In genomic region chr12:109057736-109058135, GRCm38 (mm10) we compare ENCODE assay signal across 20 mouse cellular contexts. TPM values are rescaled to one million over a fixed set of nuclear protein-coding genes. Genes with fewer than 3 reads are reported as not detected.
A peak's percentile ranks its signal among the peaks of the same experiment; 100 is the strongest.
DNase-seq lines count a peak whose midpoint lies in the region; ATAC-seq lines count a peak whose summit lies in the region.
"Had no signal": no experiment of that assay in that cellular context is flagged by ENCODE, and none has a peak within 500 bp of the region (broad histone marks: within the 10 kb centered on the region; RNA-seq: fewer than 3 reads in every experiment).

No protein-coding gene starts in this region.

- peaks cover 55% of the 10 kb centered on the region for H3K4me1 ChIP-seq in hindbrain, embryonic 10.5 days (replicated peaks)
- peaks cover 6% of the 10 kb centered on the region; the same call in 1 of the 2 replicates for H3K4me1 ChIP-seq in hindbrain, embryonic 11.5 days (replicated peaks; ENCODE audit: control insufficient read depth, insufficient read depth, low read length)

- H3K27ac ChIP-seq in hindbrain, embryonic 10.5 days: 0 out of 2 replicates have a peak overlapping the region, but pooled peaks have one; percentile 17
- no peak overlapping the region for H3K27ac ChIP-seq in hindbrain, embryonic 11.5 days (ENCODE audit: low read depth, low read length)
- H3K27ac ChIP-seq: embryonic facial prominence, embryonic 13.5 days; forebrain, embryonic 13.5 days; heart, embryonic 15.5 days; hindbrain, embryonic 15.5 days had no signal

- H3K36me3 ChIP-seq in hindbrain, embryonic 10.5 days: no peaks in the 10 kb centered on the region
- no peaks in the 10 kb centered on the region for H3K36me3 ChIP-seq in hindbrain, embryonic 11.5 days (ENCODE audit: control insufficient read depth, insufficient read depth, low read length)
- H3K36me3 ChIP-seq: embryonic facial prominence, embryonic 13.5 days; heart, embryonic 15.5 days; hindbrain, embryonic 15.5 days had no signal

- H3K27me3 ChIP-seq in hindbrain, embryonic 10.5 days (ENCODE audit: insufficient read depth, poor library complexity, severe bottlenecking): peaks cover 64% of the 10 kb centered on the region
- peaks cover 25% of the 10 kb centered on the region for H3K27me3 ChIP-seq in hindbrain, embryonic 11.5 days (ENCODE audit: control insufficient read depth, insufficient read depth, low read length)

- 71% methylated on average over 4 of the region's 4 CpGs for WGBS in hindbrain, embryonic 10.5 days
- 73% methylated on average over 4 of the region's 4 CpGs for WGBS in hindbrain, embryonic 11.5 days

- no peak overlapping the region for H3K4me3 ChIP-seq in hindbrain, embryonic 10.5 days
- H3K4me3 ChIP-seq in hindbrain, embryonic 11.5 days (ENCODE audit: low read depth, low read length): no peak overlapping the region
- H3K4me3 ChIP-seq: embryonic facial prominence, embryonic 13.5 days; forebrain, embryonic 13.5 days; heart, embryonic 15.5 days; hindbrain, embryonic 15.5 days had no signal

- H3K9me3 ChIP-seq in hindbrain, embryonic 10.5 days: no peaks in the 10 kb centered on the region
- H3K9me3 ChIP-seq in hindbrain, embryonic 11.5 days (ENCODE audit: control insufficient read depth, low read length): no peaks in the 10 kb centered on the region
- H3K9me3 ChIP-seq: embryonic facial prominence, embryonic 13.5 days; forebrain, embryonic 13.5 days; heart, embryonic 15.5 days; hindbrain, embryonic 15.5 days had no signal

- no peak overlapping the region for H3K4me2 ChIP-seq in hindbrain, embryonic 11.5 days (replicated peaks; ENCODE audit: low read depth, low read length)
- H3K4me2 ChIP-seq: embryonic facial prominence, embryonic 13.5 days; forebrain, embryonic 13.5 days; heart, embryonic 11.5 days; heart, embryonic 15.5 days; hindbrain, embryonic 15.5 days had no signal

- no peak for ATAC-seq in hindbrain, embryonic 11.5 days (ENCODE audit: low FRiP score)
- ATAC-seq in megakaryocyte progenitor cell, adult 5-6 weeks (replicated peaks; ENCODE audit: poor library complexity): no peak
- ATAC-seq: activated CD4-positive, CD25-positive, alpha-beta regulatory T cell, adult 4 months; forebrain, embryonic 13.5 days; Patski had no signal

- DNase-seq in hindbrain, embryonic 10.5 days (ENCODE audit: low spot score): no peak
- DNase-seq in hindbrain, embryonic 11.5 days (ENCODE audit: low spot score): no peak
- DNase-seq in naive thymus-derived CD4-positive, alpha-beta T cell, adult 2 months (ENCODE audit: low read depth): peak; percentile 32
- peak; percentile 55 for DNase-seq in thymus, postnatal 14 days
- no peak for DNase-seq in urinary bladder, adult 2 months (ENCODE audit: low spot score)
- no peak for DNase-seq in cerebellum, adult 9-11 months
- DNase-seq: adrenal gland, postnatal 14 days; cerebellum, adult 11-12 months; cerebellum, adult 9-10 months; cerebellum, postnatal 36 days; heart, adult 11 months; heart, postnatal 14 days had no signal

- H3K9ac ChIP-seq in hindbrain, embryonic 11.5 days (ENCODE audit: low read depth, low read length): no peak overlapping the region
- H3K9ac ChIP-seq: embryonic facial prominence, embryonic 13.5 days; forebrain, embryonic 13.5 days; heart, embryonic 15.5 days; hindbrain, embryonic 15.5 days had no signal

RNA-seq across cellular contexts. Expression of gene Begain, which starts 10.3 kb away (rescaled TPM):
- 6.0 and 16.2 TPM in 2 replicates for polyA plus RNA-seq in hindbrain, embryonic 10.5 days (2016; fragmentation: Nextera tagmentation; extraction: Ambion mirVana)
- 13.0 and 16.1 TPM in 2 replicates for polyA plus RNA-seq in hindbrain, embryonic 11.5 days (2014; fragmentation: Nextera tagmentation; extraction: Ambion mirVana)
- 1.4 and 1.8 TPM in 2 replicates for polyA plus RNA-seq in urinary bladder, adult 2 months (2012; rRNA removed)
- 0.12 and 0.39 TPM in 2 replicates for total RNA-seq in megakaryocyte progenitor cell, adult 5-6 weeks (2015)
- total RNA-seq in megakaryocyte progenitor cell, adult 5-6 weeks (2017): 0.03 and 0.29 TPM in 2 replicates
- polyA plus RNA-seq: activated CD4-positive, CD25-positive, alpha-beta regulatory T cell, adult 4 months had no signal

Comparison
In these comparisons a context has a peak if more than half of its experiments do, and no peak if none do; other contexts are left out.
1. DNase-seq: peak in naive thymus-derived CD4-positive, alpha-beta T cell, adult 2 months (single experiment) and thymus, postnatal 14 days (single experiment); none in hindbrain, embryonic 10.5 days (single experiment), hindbrain, embryonic 11.5 days (single experiment), urinary bladder, adult 2 months (single experiment) and cerebellum, adult 9-11 months (single experiment).